Mouse (Mus musculus) spleen, adult 18-20 months (tissue): ENCODE data around the gene Srbd1.

Experiments
- DNase-seq, 2 experiments: peaks; one replicate each; pipeline ENCODE4 v3.0.0; 2022; ENCODE audit warnings: mixed read lengths in 2 of 2

The Srbd1 gene

GRCm38 (mm10) chr17:86135835-86136234, 9.1 kb downstream of the Srbd1 start:
- DNase-seq: no peak

GRCm38 (mm10) chr17:86134461-86134860, 10.5 kb downstream of the Srbd1 start:
- DNase-seq: no peak

- DNase-seq: no peak
Observed at GRCm38 (mm10) chr17:86132534-86132933, 12.4 kb downstream of the Srbd1 start.

- no peak for DNase-seq
Observed at GRCm38 (mm10) chr17:86128198-86128597, 16.8 kb downstream of the Srbd1 start.

GRCm38 (mm10) chr17:86125908-86126307, 19.1 kb downstream of the Srbd1 start:
- DNase-seq: no peak

GRCm38 (mm10) chr17:86123146-86123545, 21.8 kb downstream of the Srbd1 start:
- DNase-seq: no peak

- no peak for DNase-seq
Observed at GRCm38 (mm10) chr17:86096875-86097274, 48.1 kb downstream of the Srbd1 start.

GRCm38 (mm10) chr17:86093124-86093523, 51.9 kb downstream of the Srbd1 start:
- DNase-seq: no peak

- no peak for DNase-seq
Observed at GRCm38 (mm10) chr17:86091631-86092030, 53.3 kb downstream of the Srbd1 start.

GRCm38 (mm10) chr17:86089893-86090588, 54.9 kb downstream of the Srbd1 start:
- no peak for DNase-seq

GRCm38 (mm10) chr17:86087922-86088321, 57.1 kb downstream of the Srbd1 start:
- no peak for DNase-seq

GRCm38 (mm10) chr17:86086191-86086590, 58.8 kb downstream of the Srbd1 start:
- no peak for DNase-seq

GRCm38 (mm10) chr17:86083207-86083606, 61.8 kb downstream of the Srbd1 start:
- no peak for DNase-seq

GRCm38 (mm10) chr17:86078060-86078459, 66.9 kb downstream of the Srbd1 start:
- DNase-seq: no peak

GRCm38 (mm10) chr17:86067444-86067843, 77.5 kb downstream of the Srbd1 start:
- DNase-seq: no peak

GRCm38 (mm10) chr17:86065833-86066232, 79.1 kb downstream of the Srbd1 start:
- DNase-seq: no peak

- peak; percentile 5 to 43 for DNase-seq
Observed at GRCm38 (mm10) chr17:86063461-86063860, 81.5 kb downstream of the Srbd1 start.

GRCm38 (mm10) chr17:86060911-86061310, 84.1 kb downstream of the Srbd1 start:
- no peak for DNase-seq

GRCm38 (mm10) chr17:86040221-86040984, 104.6 kb downstream of the Srbd1 start:
- DNase-seq: no peak

- no peak for DNase-seq
Observed at GRCm38 (mm10) chr17:86039741-86040140, 105.2 kb downstream of the Srbd1 start.

GRCm38 (mm10) chr17:86038211-86038648, 106.7 kb downstream of the Srbd1 start:
- no peak for DNase-seq

GRCm38 (mm10) chr17:86035576-86035975, 109.4 kb downstream of the Srbd1 start:
- no peak for DNase-seq

GRCm38 (mm10) chr17:86035146-86035545, 109.8 kb downstream of the Srbd1 start:
- DNase-seq: no peak

- DNase-seq: no peak
Observed at GRCm38 (mm10) chr17:86034641-86035040, 110.3 kb downstream of the Srbd1 start.
